Mouse (Mus musculus) 416B (cell line): ENCODE results near the gene Fam178b.

Experiments used
- DNase-seq: peaks from one replicate; pipeline ENCODE4 v3.0.0; 2011; ENCODE audit warnings: low read depth

The Fam178b gene

GRCm38 (mm10) chr1:36566425-36566824 lies 116.6 kb downstream of the Fam178b start:
- DNase-seq, result peak; percentile 82

- peak; percentile 63 for DNase-seq
Measured at GRCm38 (mm10) chr1:36564101-36564500, 118.9 kb downstream of the Fam178b start.

GRCm38 (mm10) chr1:36563632-36564031 lies 119.4 kb downstream of the Fam178b start:
- no peak for DNase-seq

GRCm38 (mm10) chr1:36563197-36563596 lies 119.8 kb downstream of the Fam178b start:
- peak; percentile 51 for DNase-seq

- no peak for DNase-seq
Measured at GRCm38 (mm10) chr1:36562388-36562787, 120.6 kb downstream of the Fam178b start.

- DNase-seq, result no peak
Measured at GRCm38 (mm10) chr1:36560903-36561302, 122.1 kb downstream of the Fam178b start.

- DNase-seq, result no peak
Measured at GRCm38 (mm10) chr1:36559888-36560287, 123.1 kb downstream of the Fam178b start.

- no peak for DNase-seq
Measured at GRCm38 (mm10) chr1:36559256-36559655, 123.7 kb downstream of the Fam178b start.

- DNase-seq, result no peak
Measured at GRCm38 (mm10) chr1:36558031-36558993, 124.7 kb downstream of the Fam178b start, which contains the start of gene Sema4c. TSS of gene Sema4c (minus strand) at chr1:36558349.

- DNase-seq, result peak; percentile 52
Measured at GRCm38 (mm10) chr1:36557457-36558011, 125.4 kb downstream of the Fam178b start.

GRCm38 (mm10) chr1:36556553-36557456 lies 126.2 kb downstream of the Fam178b start:
- peak; percentile 90 for DNase-seq

GRCm38 (mm10) chr1:36555798-36556395 lies 127.1 kb downstream of the Fam178b start:
- DNase-seq, result no peak

- DNase-seq, result peak; percentile 49
Measured at GRCm38 (mm10) chr1:36554633-36555399, 128.2 kb downstream of the Fam178b start.

- no peak for DNase-seq
Measured at GRCm38 (mm10) chr1:36552506-36552905, 130.5 kb downstream of the Fam178b start.

GRCm38 (mm10) chr1:36551904-36552303 lies 131.1 kb downstream of the Fam178b start:
- no peak for DNase-seq

GRCm38 (mm10) chr1:36550075-36550863 lies 132.7 kb downstream of the Fam178b start:
- no peak for DNase-seq

GRCm38 (mm10) chr1:36549491-36549890 lies 133.5 kb downstream of the Fam178b start:
- no peak for DNase-seq

GRCm38 (mm10) chr1:36548771-36549170 lies 134.2 kb downstream of the Fam178b start:
- no peak for DNase-seq

GRCm38 (mm10) chr1:36547981-36548598 lies 134.9 kb downstream of the Fam178b start:
- no peak for DNase-seq
